Mouse (Mus musculus): ENCODE data around the gene Tmem132c. TPM values are rescaled to one million over a fixed set of nuclear protein-coding genes. Genes with fewer than 3 reads are reported as not detected.

Tmem132c gene
- polyA plus RNA-seq, 1 experiment from 2014 or later: 4.8 TPM

DNA sequence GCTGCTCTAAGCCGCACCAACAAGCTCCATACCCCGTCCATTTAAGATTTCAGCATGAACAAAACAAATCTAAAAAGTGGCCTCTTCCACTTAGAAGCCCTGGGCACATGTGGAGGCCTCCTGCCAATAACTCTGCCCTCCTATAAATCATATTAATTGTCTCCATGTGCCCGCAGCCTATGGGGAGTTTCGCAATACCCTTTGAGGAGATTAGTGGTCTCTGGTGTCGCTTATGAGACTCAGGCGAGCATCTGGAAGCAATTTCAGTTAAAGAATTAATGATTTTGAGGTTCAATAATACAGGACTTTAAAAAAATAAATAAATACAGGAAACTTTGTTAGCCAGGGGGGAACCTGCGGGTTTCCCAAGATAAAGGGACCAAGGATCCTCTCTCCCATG, 1.9 kb upstream of the Tmem132c start:
- no peak overlapping the region for H3K27ac ChIP-seq (ENCODE audit: low read length)
- ATAC-seq: no peak
- 73% methylated on average over 7 of the region's 7 CpGs for WGBS
- no peaks in the 10 kb centered on the region for H3K36me3 ChIP-seq (ENCODE audit: control insufficient read depth, insufficient read depth)
- H3K9ac ChIP-seq (replicated peaks; ENCODE audit: low read depth, low read length): no peak overlapping the region
- no peaks in the 10 kb centered on the region for H3K9me3 ChIP-seq (ENCODE audit: control insufficient read depth, low read length)
- H3K4me2 ChIP-seq (ENCODE audit: low read length): no peak overlapping the region
- no peak overlapping the region for H3K4me3 ChIP-seq (replicated peaks; ENCODE audit: low read length)
- peaks cover 39% of the 10 kb centered on the region for H3K27me3 ChIP-seq (replicated peaks; ENCODE audit: control insufficient read depth, insufficient read depth, low read length)
- H3K4me1 ChIP-seq (replicated peaks; ENCODE audit: control insufficient read depth, insufficient read depth, low read length): peaks cover 36% of the 10 kb centered on the region

DNA sequence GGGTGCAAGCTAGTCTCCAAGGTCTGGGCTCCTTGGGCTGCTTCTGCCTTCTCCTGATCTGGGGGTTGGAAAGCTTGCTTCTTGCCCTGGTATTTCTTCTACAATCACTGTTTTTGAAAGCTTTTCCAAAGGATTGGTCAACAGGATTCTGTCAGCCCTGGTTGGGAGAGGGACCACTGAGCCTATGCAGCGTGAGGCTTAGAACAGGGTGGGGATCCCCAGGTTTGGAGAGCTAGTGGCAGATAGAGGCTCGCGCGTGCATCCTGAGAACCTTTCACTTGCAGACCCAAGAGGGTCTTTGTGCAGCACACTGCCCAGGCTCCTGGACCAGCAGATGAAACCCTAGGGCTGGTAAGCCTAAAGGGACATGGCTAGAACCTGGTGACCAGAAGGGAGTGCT, 962 bp upstream of the Tmem132c start:
- H3K27ac ChIP-seq (ENCODE audit: low read length): no peak overlapping the region
- H3K36me3 ChIP-seq (ENCODE audit: control insufficient read depth, insufficient read depth): no peaks in the 10 kb centered on the region
- H3K4me2 ChIP-seq (ENCODE audit: low read length): no peak overlapping the region
- H3K4me3 ChIP-seq (replicated peaks; ENCODE audit: low read length): no peak overlapping the region
- H3K9me3 ChIP-seq (ENCODE audit: control insufficient read depth, low read length): no peaks in the 10 kb centered on the region
- no peak for ATAC-seq
- peaks cover 41% of the 10 kb centered on the region for H3K27me3 ChIP-seq (replicated peaks; ENCODE audit: control insufficient read depth, insufficient read depth, low read length)
- H3K4me1 ChIP-seq (replicated peaks; ENCODE audit: control insufficient read depth, insufficient read depth, low read length): peaks cover 28% of the 10 kb centered on the region
- 33% methylated on average over 4 of the region's 4 CpGs for WGBS
- no peak overlapping the region for H3K9ac ChIP-seq (replicated peaks; ENCODE audit: low read depth, low read length)

DNA sequence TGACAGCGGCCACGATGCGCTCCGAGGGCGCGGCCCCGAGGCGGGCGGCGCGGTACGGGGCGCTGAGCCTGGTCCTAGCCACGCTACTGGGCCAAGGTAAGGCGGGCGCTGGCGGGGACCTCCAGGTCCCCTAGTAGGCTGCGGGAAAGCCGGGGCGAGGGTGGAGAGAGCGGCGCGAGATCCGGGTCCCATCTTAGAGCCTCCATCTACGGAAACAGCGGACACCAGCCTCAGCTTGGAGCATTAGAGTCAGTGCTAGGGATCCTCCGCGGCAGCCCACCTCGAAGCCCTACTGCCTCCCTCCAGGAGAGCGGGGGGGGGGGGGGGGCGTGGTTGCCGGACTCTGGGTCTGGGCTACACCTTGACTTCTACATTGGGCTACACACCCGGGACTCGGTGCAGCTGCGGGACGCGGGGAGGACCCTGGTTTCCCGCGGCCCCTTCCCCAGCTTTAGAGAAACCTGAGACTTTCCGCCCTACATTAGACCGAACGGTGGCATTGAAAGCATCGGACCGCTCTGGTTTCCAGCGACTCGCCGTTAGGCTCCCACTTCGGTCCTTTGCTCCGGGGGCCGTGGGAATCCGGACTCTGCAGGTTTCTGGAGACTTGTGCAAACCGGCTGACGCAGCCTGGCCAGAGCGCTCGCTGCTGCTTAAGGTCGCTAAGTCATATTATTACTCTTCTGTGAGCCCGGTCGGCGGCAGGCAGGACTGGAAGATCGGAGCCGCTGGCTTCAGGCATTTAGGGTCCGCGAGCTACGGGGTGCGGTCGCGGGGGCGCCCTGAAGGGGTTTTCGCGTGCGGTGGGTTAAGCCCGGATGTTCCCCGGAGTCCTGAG, 536 bp downstream of the Tmem132c start:
- 0 out of 2 replicates have a peak, but pooled peaks have one; percentile 19 for ATAC-seq
- WGBS: under 1% methylated on average over 71 of the region's 73 CpGs
- Histone ChIP-seq H3K4me2 (ENCODE audit: low read length) (peak overlapping the region; percentile 90), H3K27ac (ENCODE audit: low read length) (no peak overlapping the region), H3K4me3 (replicated peaks; ENCODE audit: low read length) (peak overlapping the region; percentile 69), H3K9me3 (ENCODE audit: control insufficient read depth, low read length) (no peaks in the 10 kb centered on the region), H3K36me3 (ENCODE audit: control insufficient read depth, insufficient read depth) (no peaks in the 10 kb centered on the region), H3K9ac (replicated peaks; ENCODE audit: low read depth, low read length) (peak overlapping the region; percentile 62), H3K4me1 (replicated peaks; ENCODE audit: control insufficient read depth, insufficient read depth, low read length) (peaks cover 27% of the 10 kb centered on the region), H3K27me3 (replicated peaks; ENCODE audit: control insufficient read depth, insufficient read depth, low read length) (peaks cover 39% of the 10 kb centered on the region)

DNA sequence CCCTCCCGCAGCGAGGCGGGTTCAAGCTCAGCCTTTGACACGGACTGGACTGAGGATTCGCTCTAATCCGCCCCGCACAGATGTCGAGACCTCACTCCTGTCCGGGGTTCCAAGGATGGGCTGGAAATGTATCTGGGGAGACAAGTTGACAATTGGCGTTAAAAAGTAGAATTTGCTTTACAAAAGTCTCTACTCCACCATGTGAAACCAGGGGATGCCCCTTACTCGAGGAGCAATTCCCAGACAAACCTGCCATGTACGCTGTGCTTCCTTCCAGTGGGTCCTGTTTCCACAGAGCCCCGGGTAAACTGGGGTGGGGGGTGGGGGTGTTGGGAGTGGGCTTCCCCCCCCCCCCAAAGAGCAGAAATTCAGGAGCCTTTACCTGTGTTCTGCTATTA, 1.2 kb downstream of the Tmem132c start:
- ATAC-seq: no peak
- under 1% methylated on average over 13 of the region's 13 CpGs for WGBS
- Histone ChIP-seq H3K36me3 (ENCODE audit: control insufficient read depth, insufficient read depth) (no peaks in the 10 kb centered on the region), H3K27ac (ENCODE audit: low read length) (no peak overlapping the region), H3K4me1 (replicated peaks; ENCODE audit: control insufficient read depth, insufficient read depth, low read length) (peaks cover 27% of the 10 kb centered on the region), H3K9me3 (ENCODE audit: control insufficient read depth, low read length) (no peaks in the 10 kb centered on the region), H3K9ac (replicated peaks; ENCODE audit: low read depth, low read length) (peak overlapping the region; percentile 62), H3K4me3 (replicated peaks; ENCODE audit: low read length) (peak overlapping the region; percentile 69), H3K27me3 (replicated peaks; ENCODE audit: control insufficient read depth, insufficient read depth, low read length) (peaks cover 39% of the 10 kb centered on the region), H3K4me2 (ENCODE audit: low read length) (peak overlapping the region; percentile 90)

DNA sequence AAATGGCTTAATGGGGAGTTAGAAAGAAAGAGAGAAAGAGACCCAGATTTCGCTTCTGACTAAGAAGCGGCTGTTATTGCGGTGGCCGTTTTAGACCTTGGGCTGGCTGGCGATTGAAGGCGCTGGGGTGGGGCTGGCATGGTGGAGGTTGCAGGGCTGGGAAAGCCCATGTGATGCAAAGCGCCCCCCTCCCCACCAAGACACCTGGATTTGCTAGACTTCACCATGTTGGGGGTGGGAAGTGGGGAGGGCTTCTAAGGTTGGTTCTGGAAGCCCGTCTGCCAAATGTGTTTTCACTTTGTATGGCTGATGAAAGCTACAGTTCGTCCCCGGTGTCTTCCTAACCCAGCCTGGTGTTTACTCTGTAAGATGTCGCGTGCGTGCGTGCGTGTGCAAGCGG, 1.6 kb downstream of the Tmem132c start:
- Histone ChIP-seq H3K9me3 (ENCODE audit: control insufficient read depth, low read length) (no peaks in the 10 kb centered on the region), H3K4me2 (ENCODE audit: low read length) (peak overlapping the region; percentile 90), H3K27ac (ENCODE audit: low read length) (no peak overlapping the region), H3K9ac (replicated peaks; ENCODE audit: low read depth, low read length) (peak overlapping the region; percentile 46), H3K36me3 (ENCODE audit: control insufficient read depth, insufficient read depth) (no peaks in the 10 kb centered on the region), H3K27me3 (replicated peaks; ENCODE audit: control insufficient read depth, insufficient read depth, low read length) (peaks cover 39% of the 10 kb centered on the region), H3K4me3 (replicated peaks; ENCODE audit: low read length) (peak overlapping the region; percentile 69), H3K4me1 (replicated peaks; ENCODE audit: control insufficient read depth, insufficient read depth, low read length) (peaks cover 27% of the 10 kb centered on the region)
- 1% methylated on average over 16 of the region's 16 CpGs for WGBS
- ATAC-seq: no peak

DNA sequence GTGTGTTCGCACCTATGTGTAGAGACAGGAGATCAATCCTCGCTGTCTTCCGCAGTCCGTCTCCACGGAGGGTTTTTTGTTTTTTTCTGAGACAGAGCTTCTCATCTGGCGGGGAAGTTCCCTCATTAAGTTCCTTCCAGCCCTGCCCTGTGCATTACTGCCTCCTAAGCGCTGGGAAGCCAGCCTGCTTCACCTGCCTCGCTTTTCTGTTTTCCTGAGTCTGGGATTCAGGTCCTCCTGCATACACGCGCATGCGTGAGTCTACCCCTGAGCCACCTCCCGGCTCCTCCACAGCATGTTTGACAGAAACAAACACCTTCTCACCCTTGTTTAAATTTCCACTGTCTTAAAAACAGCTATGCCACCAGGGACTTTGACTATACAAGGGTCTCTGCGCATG, 2.0 kb downstream of the Tmem132c start:
- no peak for ATAC-seq
- Histone ChIP-seq H3K36me3 (ENCODE audit: control insufficient read depth, insufficient read depth) (no peaks in the 10 kb centered on the region), H3K4me2 (ENCODE audit: low read length) (peak overlapping the region; percentile 90), H3K4me1 (replicated peaks; ENCODE audit: control insufficient read depth, insufficient read depth, low read length) (peaks cover 27% of the 10 kb centered on the region), H3K27me3 (replicated peaks; ENCODE audit: control insufficient read depth, insufficient read depth, low read length) (peaks cover 39% of the 10 kb centered on the region), H3K9ac (replicated peaks; ENCODE audit: low read depth, low read length) (peak overlapping the region; percentile 46), H3K9me3 (ENCODE audit: control insufficient read depth, low read length) (no peaks in the 10 kb centered on the region), H3K27ac (ENCODE audit: low read length) (no peak overlapping the region), H3K4me3 (replicated peaks; ENCODE audit: low read length) (peak overlapping the region; percentile 69)
- WGBS: 7% methylated on average over 13 of the region's 13 CpGs

DNA sequence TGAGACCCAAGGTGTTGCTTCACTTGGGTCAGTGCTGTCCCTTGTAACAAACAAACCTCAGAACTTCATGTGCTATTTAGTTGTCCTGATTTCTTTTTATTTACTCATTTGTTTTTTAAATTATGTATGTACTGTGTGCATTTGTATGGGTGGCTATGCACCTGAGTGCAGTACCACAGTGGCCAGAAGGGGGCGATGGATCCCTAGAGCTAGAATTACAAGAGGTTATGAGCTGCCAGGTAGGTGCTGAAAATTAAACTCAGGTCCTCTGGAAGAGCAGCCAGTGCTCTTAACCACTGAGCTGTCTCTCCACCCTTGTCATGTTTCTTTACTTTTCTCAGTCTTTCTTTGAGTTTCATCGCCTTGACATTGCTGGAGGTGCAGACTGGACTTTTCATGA, 11.7 kb downstream of the Tmem132c start:
- Histone ChIP-seq H3K4me1 (replicated peaks; ENCODE audit: control insufficient read depth, insufficient read depth, low read length) (no peaks in the 10 kb centered on the region), H3K27me3 (replicated peaks; ENCODE audit: control insufficient read depth, insufficient read depth, low read length) (no peaks in the 10 kb centered on the region), H3K4me3 (replicated peaks; ENCODE audit: low read length) (no peak overlapping the region), H3K9me3 (ENCODE audit: control insufficient read depth, low read length) (no peaks in the 10 kb centered on the region), H3K36me3 (ENCODE audit: control insufficient read depth, insufficient read depth) (no peaks in the 10 kb centered on the region), H3K27ac (ENCODE audit: low read length) (no peak overlapping the region), H3K4me2 (ENCODE audit: low read length) (no peak overlapping the region), H3K9ac (replicated peaks; ENCODE audit: low read depth, low read length) (no peak overlapping the region)
- 58% methylated on average over 2 of the region's 2 CpGs for WGBS
- ATAC-seq: no peak

DNA sequence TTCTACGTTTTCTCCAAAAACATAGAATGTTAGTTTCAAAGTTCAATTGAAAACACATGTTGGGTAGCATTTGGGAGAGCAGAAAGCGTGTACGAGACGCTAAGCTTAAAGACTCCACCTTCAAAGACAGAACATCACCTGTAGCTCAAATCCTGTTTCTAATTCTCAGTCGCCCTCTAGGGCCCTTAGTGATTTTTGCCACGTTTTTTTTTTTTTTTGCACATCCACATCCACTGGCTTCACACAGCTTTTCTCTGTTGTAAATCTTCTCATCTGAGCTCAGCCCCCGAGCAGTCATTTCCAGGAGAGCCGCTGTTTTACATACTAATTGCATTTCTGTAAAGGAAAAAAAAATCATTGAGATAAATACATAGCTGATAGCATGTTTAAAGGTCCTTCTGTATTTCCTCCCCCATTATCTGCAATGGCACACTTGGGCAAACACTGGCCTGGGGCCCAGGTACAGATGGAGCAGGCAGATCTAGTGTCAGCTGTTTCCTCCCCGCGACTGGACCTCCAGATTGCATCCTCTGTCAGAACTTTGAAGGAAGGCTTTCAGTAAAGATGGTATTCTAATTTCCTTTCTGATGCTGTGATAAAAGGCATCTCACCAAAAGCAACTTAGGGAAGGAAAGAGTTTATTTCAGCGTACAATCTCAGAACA, 15.5 kb downstream of the Tmem132c start:
- no peak overlapping the region for H3K27ac ChIP-seq (ENCODE audit: low read length)
- no peaks in the 10 kb centered on the region for H3K4me1 ChIP-seq (replicated peaks; ENCODE audit: control insufficient read depth, insufficient read depth, low read length)
- H3K27me3 ChIP-seq (replicated peaks; ENCODE audit: control insufficient read depth, insufficient read depth, low read length): no peaks in the 10 kb centered on the region
- ATAC-seq: no peak
- 65% methylated on average over 11 of the region's 11 CpGs for WGBS
- no peaks in the 10 kb centered on the region for H3K9me3 ChIP-seq (ENCODE audit: control insufficient read depth, low read length)
- H3K9ac ChIP-seq (replicated peaks; ENCODE audit: low read depth, low read length): no peak overlapping the region
- H3K4me3 ChIP-seq (replicated peaks; ENCODE audit: low read length): no peak overlapping the region
- H3K4me2 ChIP-seq (ENCODE audit: low read length): no peak overlapping the region
- H3K36me3 ChIP-seq (ENCODE audit: control insufficient read depth, insufficient read depth): no peaks in the 10 kb centered on the region

DNA sequence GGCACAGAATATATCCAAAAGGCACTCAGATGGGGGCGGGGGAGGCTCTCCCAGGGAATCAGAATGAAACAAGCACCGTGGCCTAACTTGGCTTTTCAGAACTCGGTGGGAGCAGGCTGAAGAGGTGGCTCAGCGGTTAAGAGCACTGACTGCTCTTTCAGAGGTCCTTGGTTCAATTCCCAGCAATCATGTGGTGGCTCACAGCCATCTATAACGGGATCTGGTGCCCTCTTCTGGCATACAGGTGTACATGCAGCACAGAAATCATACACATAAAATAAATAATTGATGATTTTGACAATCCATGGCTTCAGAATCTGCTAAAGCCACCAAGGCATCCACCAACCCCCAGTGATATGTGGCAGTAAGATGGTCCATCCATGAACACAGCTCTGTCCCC, 20.5 kb downstream of the Tmem132c start:
- no peaks in the 10 kb centered on the region for H3K9me3 ChIP-seq (ENCODE audit: control insufficient read depth, low read length)
- no peak overlapping the region for H3K27ac ChIP-seq (ENCODE audit: low read length)
- 73% methylated on average over 5 of the region's 5 CpGs for WGBS

More for the DNA sequence above, 20.5 kb downstream of the Tmem132c start:
- Histone ChIP-seq H3K4me2 (ENCODE audit: low read length) (no peak overlapping the region), H3K4me3 (replicated peaks; ENCODE audit: low read length) (no peak overlapping the region), H3K27me3 (replicated peaks; ENCODE audit: control insufficient read depth, insufficient read depth, low read length) (no peaks in the 10 kb centered on the region), H3K4me1 (replicated peaks; ENCODE audit: control insufficient read depth, insufficient read depth, low read length) (no peaks in the 10 kb centered on the region), H3K36me3 (ENCODE audit: control insufficient read depth, insufficient read depth) (no peaks in the 10 kb centered on the region), H3K9ac (replicated peaks; ENCODE audit: low read depth, low read length) (no peak overlapping the region)
- ATAC-seq: no peak
